Mouse (Mus musculus) hindlimb bud, embryonic 11.5 days (tissue): ENCODE measurements around the gene Cyp2s1.

ENCODE experiments used
- DNase-seq: peaks from one replicate; pipeline ENCODE4 v3.0.0-alpha.2; 2012; ENCODE audit warnings: low read depth, low spot score; ENCODE audit errors: extremely low spot score

Cyp2s1 gene

DNA sequence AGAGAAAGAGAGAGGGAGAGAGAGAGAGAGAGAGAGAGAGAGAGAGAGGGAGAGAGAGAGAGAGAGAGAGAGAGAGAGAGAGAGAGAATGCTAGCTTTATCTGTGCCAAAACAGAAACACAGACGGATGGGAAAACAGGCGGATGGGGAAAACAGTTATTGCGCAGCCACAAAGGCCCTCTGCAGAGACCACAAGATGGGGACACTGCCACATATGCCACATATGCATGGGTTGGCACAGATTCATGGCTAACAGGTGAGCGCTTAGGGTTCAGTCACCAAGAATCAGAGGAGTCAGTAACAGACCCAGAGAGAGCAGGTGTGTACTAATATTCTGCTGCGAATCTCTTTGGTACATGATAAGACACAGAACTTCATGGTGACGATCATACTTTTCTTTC lies 34.0 kb downstream of the Cyp2s1 start:
- no peak for DNase-seq

DNA sequence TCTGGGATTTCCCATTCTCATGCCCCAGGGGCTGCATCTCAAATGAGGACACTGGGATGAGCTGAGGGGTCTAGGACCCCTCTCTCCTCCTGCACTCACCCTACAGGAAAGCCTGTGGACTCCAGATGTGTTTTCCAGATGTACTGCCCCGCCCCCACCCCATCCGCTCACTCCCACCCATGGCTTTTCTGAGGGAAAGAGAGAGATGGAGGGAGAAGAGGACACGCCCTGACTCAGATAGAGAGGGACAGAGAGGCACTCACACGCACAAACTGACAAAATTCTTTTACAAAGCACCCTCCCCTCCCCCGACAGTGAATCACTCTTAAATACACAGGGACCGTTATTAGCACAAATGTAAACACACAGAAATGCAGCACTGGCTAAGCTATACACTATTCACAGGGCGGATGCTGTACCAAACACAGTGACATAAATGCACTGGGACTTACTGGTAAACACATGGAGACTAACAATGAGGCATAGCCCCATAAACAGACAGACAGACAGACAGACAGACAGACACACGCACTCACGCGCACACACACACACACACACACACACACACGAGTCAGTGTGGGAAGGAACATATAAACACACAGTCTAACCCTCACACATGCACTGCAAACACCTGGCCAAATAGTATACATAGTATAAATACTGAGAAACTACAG lies 34.6 kb downstream of the Cyp2s1 start:
- DNase-seq: no peak

DNA sequence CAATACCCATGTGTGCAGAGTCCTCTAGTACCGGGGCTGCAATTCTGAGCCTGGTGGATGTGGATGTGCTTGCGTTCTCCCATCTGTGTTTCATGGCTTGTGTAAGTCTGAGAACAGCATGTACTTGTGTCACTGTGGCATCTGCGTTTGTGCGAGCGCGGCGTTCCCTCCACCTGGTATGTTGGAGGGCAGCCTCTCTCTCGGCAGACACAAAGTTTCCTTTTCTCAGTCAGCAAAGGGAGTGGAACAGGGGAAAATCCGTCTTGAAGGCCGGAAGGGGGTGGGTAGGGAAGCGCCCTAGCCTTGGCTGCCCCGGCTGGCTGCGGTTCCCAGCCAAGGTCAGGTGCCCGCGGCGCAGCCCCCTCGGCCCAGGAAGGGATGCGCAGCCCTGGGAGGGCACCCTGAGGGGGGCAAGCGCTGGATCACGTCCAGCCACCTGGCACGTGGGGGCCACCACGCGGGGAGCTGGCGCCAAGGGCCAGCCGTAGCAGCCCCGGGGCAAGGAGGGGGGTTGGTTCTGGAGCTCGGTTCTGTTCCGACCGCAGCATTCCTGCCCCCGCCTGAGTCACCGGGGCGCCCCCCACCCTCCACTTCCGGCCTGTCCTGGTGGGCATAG lies 35.3 kb downstream of the Cyp2s1 start:
- no peak for DNase-seq

DNA sequence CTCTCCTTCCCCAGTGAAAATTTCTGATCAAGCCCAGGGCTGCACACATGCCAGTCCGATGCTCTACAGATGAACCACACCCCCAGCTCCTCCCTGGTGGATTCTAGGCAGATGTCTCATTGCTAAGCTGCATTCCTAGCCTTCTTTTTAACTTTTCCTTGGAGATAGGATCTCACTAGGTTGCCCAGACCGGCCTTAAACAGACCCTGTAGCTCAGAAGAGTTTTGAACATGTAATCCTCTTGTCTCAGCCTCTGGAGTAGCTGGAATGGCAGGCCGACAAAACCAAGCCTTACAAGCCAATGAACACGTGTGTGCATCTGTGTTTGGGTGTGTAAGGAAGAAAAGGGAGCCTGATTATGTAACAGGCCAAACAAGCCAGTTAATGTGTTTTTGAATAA lies 36.0 kb downstream of the Cyp2s1 start:
- DNase-seq: no peak

DNA sequence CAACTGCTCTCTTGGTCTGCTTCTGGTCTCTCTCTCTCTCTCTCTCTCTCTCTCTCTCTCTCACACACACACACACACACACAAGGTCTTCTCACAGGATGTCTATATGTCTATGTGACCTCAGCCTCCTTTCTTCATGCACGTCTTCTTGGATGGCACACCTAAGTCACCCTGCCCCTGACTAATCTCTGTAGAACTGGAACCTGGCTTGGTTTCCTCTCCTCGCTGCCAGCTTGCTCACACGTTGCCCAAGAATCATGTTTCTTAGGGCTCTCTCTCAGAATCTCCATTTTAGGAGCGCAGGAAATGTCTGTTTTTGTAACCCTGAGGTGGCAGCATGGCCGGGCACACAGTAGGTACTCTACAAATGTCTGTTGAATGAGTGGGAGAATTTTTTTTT lies 36.7 kb downstream of the Cyp2s1 start:
- no peak for DNase-seq

DNA sequence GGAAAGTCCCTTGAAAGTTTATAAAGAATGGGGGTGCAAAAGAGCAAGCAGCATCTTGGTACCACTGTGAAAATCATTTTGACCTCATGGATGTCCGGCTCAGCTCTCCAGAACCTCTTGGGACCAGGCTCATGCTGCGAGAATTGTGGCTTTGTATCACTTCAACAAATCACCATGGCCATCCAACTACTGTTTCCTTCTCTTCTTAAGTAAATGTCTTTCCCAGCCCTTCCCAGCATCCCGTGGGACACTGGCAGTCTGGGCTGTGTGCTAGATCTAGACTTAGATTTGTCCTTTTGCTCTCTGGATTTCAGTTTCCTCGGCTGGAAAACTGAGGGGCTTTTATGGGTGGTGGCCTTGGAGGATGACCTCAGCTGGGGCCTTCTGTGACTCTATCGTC lies 48.5 kb downstream of the Cyp2s1 start:
- DNase-seq: no peak

DNA sequence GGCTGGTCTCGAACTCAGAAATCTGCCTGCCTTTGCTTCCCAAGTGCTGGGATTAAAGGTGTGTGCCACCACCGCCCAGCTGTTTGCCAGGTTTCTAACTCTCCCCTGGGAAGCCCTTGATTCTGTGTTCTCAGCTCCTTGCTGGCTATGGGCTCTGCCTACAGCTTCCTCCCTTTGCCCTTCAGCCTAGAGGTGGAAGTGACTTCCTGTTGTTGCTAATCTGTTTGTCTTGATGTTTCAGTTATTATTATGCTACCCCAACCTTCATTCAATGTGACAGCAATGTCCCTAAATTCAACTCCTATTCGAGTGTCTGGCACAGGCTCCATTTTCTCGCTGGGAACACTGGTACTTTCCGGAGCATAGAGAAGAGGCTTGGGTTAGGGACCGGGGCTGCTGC lies 50.6 kb downstream of the Cyp2s1 start:
- DNase-seq: no peak

DNA sequence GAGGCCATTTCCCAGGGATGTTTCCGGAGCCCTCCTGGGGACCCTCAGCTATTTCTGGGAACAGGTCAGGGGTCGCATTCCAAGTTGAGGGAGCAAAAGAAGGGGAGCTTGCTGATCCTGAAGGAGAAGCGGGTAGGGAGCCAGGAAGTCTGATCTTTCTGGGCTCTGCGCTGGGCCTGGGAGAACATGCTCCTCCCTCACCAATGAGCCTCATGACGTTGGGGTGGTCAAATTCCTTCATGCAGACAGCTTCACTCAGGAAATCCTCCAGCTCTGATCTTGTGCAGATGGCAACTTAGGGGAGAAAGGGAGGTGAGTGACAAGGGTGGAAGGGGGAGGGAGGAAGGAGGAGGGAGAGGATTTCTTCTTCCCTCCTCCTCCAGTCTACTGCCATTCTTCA lies 52.5 kb downstream of the Cyp2s1 start:
- no peak for DNase-seq

DNA sequence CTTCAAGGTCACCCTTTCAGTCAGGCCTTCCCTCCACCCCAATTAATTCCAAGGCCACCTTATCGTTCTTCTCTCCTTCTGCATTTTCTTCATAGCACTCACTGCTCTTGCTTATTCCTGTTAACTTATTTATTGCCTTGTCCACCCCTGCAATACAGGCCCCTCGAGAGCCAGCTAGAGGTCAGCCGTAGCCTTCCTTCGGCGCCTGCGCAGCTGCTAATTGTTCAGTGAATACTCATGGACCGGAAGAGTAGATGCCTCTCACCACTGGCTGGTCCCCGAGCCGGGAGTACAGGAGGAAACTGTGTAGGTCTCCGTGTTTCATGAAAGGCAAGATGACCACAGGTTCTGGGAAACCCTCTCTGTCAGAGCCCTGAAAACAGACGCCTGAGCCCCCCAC lies 53.0 kb downstream of the Cyp2s1 start:
- no peak for DNase-seq

DNA sequence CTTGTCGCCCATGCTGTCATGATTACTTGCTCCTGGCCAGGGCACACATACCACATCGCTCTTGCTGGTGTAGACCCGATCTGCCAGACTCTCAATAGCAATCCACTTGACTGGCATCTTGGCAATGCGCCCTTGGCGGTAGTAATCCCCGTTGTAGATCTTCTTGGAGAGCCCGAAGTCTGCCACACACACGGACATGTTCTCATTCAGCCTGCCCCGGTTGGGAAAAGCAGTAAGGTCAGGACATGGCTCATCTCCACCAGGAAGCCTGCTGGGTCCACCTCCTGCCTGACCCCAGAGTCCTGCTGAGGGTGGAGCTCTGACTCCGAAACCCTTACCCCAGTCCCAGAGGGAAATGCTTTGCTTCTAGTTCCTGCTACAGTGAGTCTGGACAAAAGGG lies 55.4 kb downstream of the Cyp2s1 start:
- DNase-seq: no peak

DNA sequence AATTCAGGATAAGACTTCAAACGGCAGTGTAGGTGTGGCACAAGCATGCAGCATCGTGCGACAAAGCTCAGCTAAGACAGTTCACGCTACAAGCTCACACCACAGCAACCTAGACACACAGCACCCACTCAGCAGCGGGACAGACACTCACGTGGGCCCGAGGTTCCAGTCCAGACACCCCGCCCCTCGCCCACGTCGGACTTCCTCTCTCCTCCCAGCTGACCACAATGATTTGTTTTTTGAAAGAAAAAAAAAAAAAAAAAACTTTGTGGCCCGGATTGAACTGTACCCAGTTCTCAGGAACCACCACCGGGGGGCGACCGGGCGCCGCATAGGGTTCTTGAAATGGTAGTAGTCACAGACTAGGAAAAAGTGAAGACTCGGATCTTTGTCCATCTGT lies 60.7 kb downstream of the Cyp2s1 start:
- DNase-seq: peak; percentile 41

DNA sequence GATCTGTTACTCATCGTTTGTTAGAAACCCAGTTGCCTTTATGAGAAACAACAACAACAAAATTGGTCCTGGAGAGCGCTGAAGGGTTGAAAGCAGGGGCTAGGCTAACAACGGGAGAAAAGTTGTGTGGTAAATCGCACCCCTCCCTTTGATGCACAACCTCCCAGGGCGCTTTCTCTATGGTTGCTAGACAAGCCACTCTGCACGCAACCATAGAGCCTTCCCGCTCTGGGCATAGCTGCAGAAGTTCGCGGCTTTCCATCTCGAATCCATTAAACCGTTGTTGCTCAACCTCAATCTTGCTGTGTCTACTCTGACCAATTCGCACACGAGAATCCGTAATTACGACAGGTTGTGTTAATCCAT lies 61.3 kb downstream of the Cyp2s1 start:
- DNase-seq: no peak

DNA sequence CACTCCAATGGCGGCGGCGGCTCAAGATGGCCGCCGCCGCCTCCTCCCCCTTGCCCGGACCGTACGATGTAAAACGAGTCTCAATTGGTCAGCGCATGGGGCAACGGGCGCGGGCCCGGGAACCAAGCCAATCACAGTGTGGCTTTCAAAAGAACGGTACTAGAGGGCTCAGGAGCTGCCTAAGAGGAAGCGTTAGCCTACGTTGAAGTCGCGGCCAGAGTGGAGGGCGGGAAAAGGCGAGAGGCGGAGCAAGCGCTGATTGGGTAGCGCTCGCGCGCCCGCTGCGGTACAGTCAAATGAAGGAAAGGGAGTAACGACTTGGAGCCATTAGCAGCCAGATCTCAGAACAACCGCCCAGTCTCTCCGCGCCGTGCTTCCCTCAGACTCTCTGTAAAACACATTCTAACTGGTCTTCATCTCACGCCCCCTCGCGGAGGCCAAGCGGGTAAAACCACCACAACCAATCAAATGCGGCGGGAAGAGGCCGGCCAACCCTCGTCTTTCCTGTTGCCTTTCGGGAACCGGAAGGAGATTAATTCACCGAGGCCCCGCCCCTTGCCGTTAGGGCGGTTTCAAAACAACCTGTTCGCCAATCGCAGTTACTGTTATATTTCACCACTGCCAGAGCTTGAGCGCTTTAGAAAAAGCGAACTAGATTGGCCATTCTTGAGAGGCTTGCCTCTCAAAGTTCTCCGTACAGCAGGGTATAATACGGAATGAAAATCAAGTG lies 61.8 kb downstream of the Cyp2s1 start, which contains the start of gene Hnrnpul1:
Gene Hnrnpul1 (minus strand): TSS at position 20 of the 730 bp plus-strand sequence.
- peak; percentile 98 for DNase-seq

DNA sequence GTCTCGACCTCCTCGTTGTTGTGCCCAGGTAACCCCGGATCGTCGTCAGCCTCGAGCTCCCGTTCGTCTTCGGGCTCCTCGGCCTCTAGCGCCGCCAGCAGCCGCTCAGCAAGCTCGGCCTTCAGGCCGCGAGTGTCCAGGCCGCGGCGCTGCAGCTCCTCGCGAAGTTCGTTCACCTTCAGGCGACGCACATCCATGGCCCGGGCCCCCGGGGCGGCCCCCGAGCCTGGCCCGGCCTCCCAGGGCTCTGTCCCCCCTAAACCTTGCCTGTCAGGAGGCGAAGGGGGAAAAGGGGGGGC lies 62.3 kb downstream of the Cyp2s1 start:
- DNase-seq: no peak

DNA sequence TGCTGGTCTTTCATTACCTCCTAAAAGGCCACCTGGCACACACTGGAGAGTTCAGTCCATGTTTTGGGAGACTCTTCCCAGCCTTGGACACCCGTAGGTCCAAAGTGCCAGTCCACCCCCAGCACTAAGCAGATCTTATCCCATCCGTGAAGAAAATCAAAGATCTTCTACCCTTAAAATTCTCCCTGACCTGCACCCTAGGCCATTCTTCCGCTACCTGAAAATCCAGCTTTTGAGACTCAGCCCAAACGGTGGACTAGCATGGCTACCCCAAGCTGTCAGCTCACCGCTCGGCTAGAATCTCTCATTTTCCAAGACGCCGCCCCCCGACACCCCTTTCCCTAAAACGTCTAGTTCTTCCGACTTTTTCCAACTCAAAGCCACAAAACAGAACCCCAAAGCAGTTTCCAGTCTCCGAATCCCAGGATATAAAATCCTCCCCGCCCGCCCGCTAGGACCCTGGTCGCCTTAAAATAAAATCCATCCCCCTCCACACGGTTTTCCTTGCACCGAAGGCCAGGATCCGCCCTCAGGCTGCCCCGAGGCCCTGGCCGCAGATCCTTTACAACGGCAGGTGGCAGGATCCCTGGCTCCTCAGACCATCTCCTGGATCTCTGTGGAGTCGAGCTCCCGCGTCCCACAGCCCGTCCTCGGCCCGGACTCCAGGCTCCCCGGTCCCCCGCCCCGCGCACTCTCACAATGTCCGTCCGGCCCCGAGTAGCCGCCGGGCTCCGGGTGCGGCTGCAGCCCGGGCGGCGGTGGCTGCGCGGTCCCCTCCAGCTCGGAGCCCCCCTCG lies 62.9 kb downstream of the Cyp2s1 start:
- DNase-seq: no peak

DNA sequence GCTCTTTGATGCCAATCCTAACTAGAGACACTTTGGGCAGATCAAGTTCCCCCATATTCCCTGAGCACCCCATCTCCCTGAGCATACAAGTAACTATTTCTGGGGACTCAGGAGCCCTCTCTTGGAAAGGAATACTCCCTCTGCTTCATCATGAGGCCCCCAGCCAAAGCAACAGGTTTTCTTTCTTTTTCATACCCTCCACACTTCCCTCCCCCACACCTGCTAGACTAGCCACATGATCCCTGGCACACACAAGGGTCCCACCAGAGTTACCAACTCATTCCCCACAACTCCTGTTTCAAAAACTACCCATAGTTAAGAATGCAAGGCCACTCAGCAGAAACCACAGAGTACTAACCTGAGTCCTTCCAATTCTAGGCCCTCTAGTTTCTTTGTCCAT lies 63.6 kb downstream of the Cyp2s1 start:
- no peak for DNase-seq
